Mouse (Mus musculus) myocyte (in vitro differentiated cells): ENCODE results near the gene Gm19426.

Experiments used
- CEBPB ChIP-seq: IDR thresholded peaks from 2 replicates; pipeline ENCODE4 v1.6.1; 2011; ENCODE audit warnings: mild to moderate bottlenecking, moderate library complexity; ENCODE audit not compliant: poor library complexity, insufficient read depth, severe bottlenecking
- E2F4 ChIP-seq: IDR thresholded peaks from one replicate; pipeline ENCODE4 v1.6.1; 2011; ENCODE audit warnings: mild to moderate bottlenecking, control low read depth, moderate library complexity; ENCODE audit not compliant: insufficient read depth
- MAX ChIP-seq: IDR thresholded peaks from one replicate; pipeline ENCODE4 v1.6.1; 2011; ENCODE audit warnings: low read depth, mild to moderate bottlenecking, control low read depth
- MYOG ChIP-seq, 3 experiments: IDR thresholded peaks; one replicate each; pipeline ENCODE4 v1.6.1; 2011; ENCODE audit warnings: control low read depth in 2 of 3, low read depth in 2 of 3, mild to moderate bottlenecking in 2 of 3; ENCODE audit not compliant: insufficient read length in 2 of 3, control insufficient read depth in 1 of 3, insufficient read depth in 1 of 3
- POLR2A ChIP-seq: IDR thresholded peaks from one replicate; pipeline ENCODE4 v1.6.1; 2011; ENCODE audit warnings: low read depth, mild to moderate bottlenecking, control low read depth, moderate library complexity; ENCODE audit not compliant: insufficient read length
- POLR2AphosphoS2 ChIP-seq: IDR thresholded peaks from one replicate; pipeline ENCODE4 v1.6.1; 2011; ENCODE audit warnings: low read depth, control low read depth; ENCODE audit not compliant: insufficient read length
- SRF ChIP-seq: IDR thresholded peaks from one replicate; pipeline ENCODE4 v1.6.1; 2011; ENCODE audit warnings: low read depth; ENCODE audit not compliant: control insufficient read depth, insufficient read length
- TCF12 ChIP-seq: IDR thresholded peaks from one replicate; pipeline ENCODE4 v1.6.1; 2011; ENCODE audit warnings: mild to moderate bottlenecking, control low read depth; ENCODE audit not compliant: poor library complexity, insufficient read depth, severe bottlenecking
- TCF3 ChIP-seq: IDR thresholded peaks from one replicate; pipeline ENCODE4 v1.6.1; 2011; ENCODE audit warnings: low read depth, control low read depth; ENCODE audit not compliant: insufficient read length
- USF1 ChIP-seq: IDR thresholded peaks from one replicate; pipeline ENCODE4 v1.6.1; 2011; ENCODE audit warnings: low read depth, mild to moderate bottlenecking, control low read depth, moderate library complexity

- no peak for TF ChIP-seq POLR2A
- TF ChIP-seq TCF12 = no peak
- TF ChIP-seq MAX = no peak
- TF ChIP-seq POLR2AphosphoS2 = no peak
- no peak for TF ChIP-seq CEBPB
- no peak for TF ChIP-seq MYOG (IDR thresholded peaks at IDR 0.05; ENCODE audit: control insufficient read depth in 1 of 3, insufficient read depth in 1 of 3, insufficient read length in 2 of 3, low read depth in 2 of 3)
- TF ChIP-seq TCF3 = no peak
- no peak for TF ChIP-seq USF1
- no peak for TF ChIP-seq SRF
- TF ChIP-seq E2F4 = no peak
Observed at GRCm38 (mm10) chr2:84793154-84793553, 49.7 kb upstream of the Gm19426 start.
